29 mouse cellular contexts compared by ENCODE assay signal in the genomic region with DNA sequence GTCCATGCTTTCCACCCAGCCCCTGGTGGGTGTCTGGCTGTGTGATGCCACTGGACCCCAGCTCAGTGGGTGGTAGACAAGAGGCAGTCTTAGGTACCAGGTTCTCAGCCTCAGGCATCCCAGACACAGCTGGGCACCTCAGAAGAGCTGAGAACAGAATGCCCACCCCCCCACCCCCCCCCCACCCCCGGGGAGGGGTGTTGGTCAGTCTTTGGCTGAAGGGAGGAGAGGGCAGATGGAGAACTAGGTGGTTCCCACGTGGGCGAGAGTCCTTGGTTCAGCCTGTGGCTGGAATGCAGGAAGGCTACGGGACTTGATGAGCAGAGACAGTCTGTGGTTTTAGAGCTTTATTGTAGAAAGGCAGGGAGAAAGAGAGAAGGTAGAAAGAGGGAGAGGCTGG. TPM values are rescaled to one million over a fixed set of nuclear protein-coding genes. Genes with fewer than 3 reads are reported as not detected.
DNase-seq lines count a peak whose midpoint lies in the region; ATAC-seq and TF ChIP-seq lines count a peak whose summit lies in the region.
"Had no signal": no experiment of that assay in that cellular context is flagged by ENCODE, and none has a peak within 500 bp of the region (broad histone marks: within the 10 kb centered on the region; RNA-seq: fewer than 3 reads in every experiment).

No protein-coding gene starts in this region.

- H3K27ac ChIP-seq in hindbrain, embryonic 12.5 days: no peak overlapping the region
- H3K27ac ChIP-seq in hindbrain, embryonic 13.5 days: no peak overlapping the region
- H3K27ac ChIP-seq in lung, embryonic 16.5 days (ENCODE audit: low read length): no peak overlapping the region
- no peak overlapping the region for H3K27ac ChIP-seq in embryonic facial prominence, embryonic 13.5 days
- H3K27ac ChIP-seq in stomach, postnatal 0 days (replicated peaks): no peak overlapping the region
- H3K27ac ChIP-seq: embryonic facial prominence, embryonic 15.5 days; heart, embryonic 10.5 days; heart, embryonic 15.5 days; kidney, postnatal 0 days; limb, embryonic 13.5 days; liver, embryonic 12.5 days; midbrain, embryonic 10.5 days; neural tube, embryonic 15.5 days had no signal

- no peaks in the 10 kb centered on the region for H3K27me3 ChIP-seq in hindbrain, embryonic 12.5 days
- H3K27me3 ChIP-seq in hindbrain, embryonic 13.5 days: no peaks in the 10 kb centered on the region
- H3K27me3 ChIP-seq in lung, embryonic 16.5 days (ENCODE audit: control insufficient read depth, insufficient read depth, low read depth, low read length): no peaks in the 10 kb centered on the region
- no peaks in the 10 kb centered on the region for H3K27me3 ChIP-seq in embryonic facial prominence, embryonic 13.5 days
- H3K27me3 ChIP-seq in stomach, postnatal 0 days (ENCODE audit: control insufficient read depth, insufficient read depth, low read length): no peaks in the 10 kb centered on the region
- H3K27me3 ChIP-seq: embryonic facial prominence, embryonic 15.5 days; heart, embryonic 15.5 days; limb, embryonic 13.5 days; liver, embryonic 12.5 days; neural tube, embryonic 15.5 days had no signal

- H3K4me1 ChIP-seq in hindbrain, embryonic 12.5 days: no peaks in the 10 kb centered on the region
- no peaks in the 10 kb centered on the region for H3K4me1 ChIP-seq in hindbrain, embryonic 13.5 days (replicated peaks)
- H3K4me1 ChIP-seq in lung, embryonic 16.5 days (replicated peaks; ENCODE audit: control insufficient read depth, insufficient read depth, low read length): no peaks in the 10 kb centered on the region
- no peaks in the 10 kb centered on the region for H3K4me1 ChIP-seq in embryonic facial prominence, embryonic 13.5 days
- no peaks in the 10 kb centered on the region for H3K4me1 ChIP-seq in stomach, postnatal 0 days (replicated peaks; ENCODE audit: control insufficient read depth, insufficient read depth)
- H3K4me1 ChIP-seq: embryonic facial prominence, embryonic 15.5 days; heart, embryonic 10.5 days; heart, embryonic 15.5 days; limb, embryonic 13.5 days; liver, embryonic 12.5 days; neural tube, embryonic 15.5 days had no signal

- no peak for DNase-seq in lung, adult 18-20 months
- no peak for DNase-seq in stomach, postnatal 0 days (ENCODE audit: low spot score)
- DNase-seq in gastrocnemius, postnatal 10 days: no peak
- DNase-seq: adrenal gland, postnatal 25 days; B cell, adult 2 months; cerebellum, adult 11-12 months; cerebellum, adult 9-11 months; gastrocnemius, postnatal 14 days; heart, adult 11 months; kidney, adult 18-20 months; layer of hippocampus, adult 9-11 months; liver, postnatal 0 days; retina, postnatal 1 day; right cerebral cortex, postnatal 25 days; thymus, adult 18-20 months; thymus, postnatal 25 days had no signal

- no peak overlapping the region for H3K4me2 ChIP-seq in hindbrain, embryonic 12.5 days (replicated peaks)
- no peak overlapping the region for H3K4me2 ChIP-seq in hindbrain, embryonic 13.5 days
- H3K4me2 ChIP-seq in lung, embryonic 16.5 days (ENCODE audit: low read depth, low read length): no peak overlapping the region
- no peak overlapping the region for H3K4me2 ChIP-seq in embryonic facial prominence, embryonic 13.5 days
- H3K4me2 ChIP-seq in stomach, postnatal 0 days (replicated peaks; ENCODE audit: low read depth): no peak overlapping the region
- H3K4me2 ChIP-seq: embryonic facial prominence, embryonic 15.5 days; heart, embryonic 15.5 days; limb, embryonic 13.5 days; liver, embryonic 12.5 days; neural tube, embryonic 15.5 days had no signal

- 34% methylated on average over 4 of the region's 4 CpGs for WGBS in hindbrain, embryonic 12.5 days
- 20% methylated on average over 4 of the region's 4 CpGs for WGBS in hindbrain, embryonic 13.5 days
- 22% methylated on average over 4 of the region's 4 CpGs for WGBS in lung, embryonic 16.5 days
- WGBS in embryonic facial prominence, embryonic 13.5 days: 22% methylated on average over 4 of the region's 4 CpGs
- WGBS in stomach, postnatal 0 days: 12% methylated on average over 4 of the region's 4 CpGs

- no peak overlapping the region for H3K9ac ChIP-seq in hindbrain, embryonic 12.5 days
- no peak overlapping the region for H3K9ac ChIP-seq in hindbrain, embryonic 13.5 days
- H3K9ac ChIP-seq in lung, embryonic 16.5 days (ENCODE audit: low read length): no peak overlapping the region
- no peak overlapping the region for H3K9ac ChIP-seq in embryonic facial prominence, embryonic 13.5 days
- H3K9ac ChIP-seq in stomach, postnatal 0 days (ENCODE audit: low read length): no peak overlapping the region
- H3K9ac ChIP-seq: embryonic facial prominence, embryonic 15.5 days; heart, embryonic 15.5 days; limb, embryonic 13.5 days; liver, embryonic 12.5 days; liver, postnatal 0 days; neural tube, embryonic 15.5 days had no signal

- no peaks in the 10 kb centered on the region for H3K9me3 ChIP-seq in hindbrain, embryonic 12.5 days (replicated peaks)
- no peaks in the 10 kb centered on the region for H3K9me3 ChIP-seq in hindbrain, embryonic 13.5 days
- H3K9me3 ChIP-seq in lung, embryonic 16.5 days (ENCODE audit: control insufficient read depth, low read length): no peaks in the 10 kb centered on the region
- H3K9me3 ChIP-seq in embryonic facial prominence, embryonic 13.5 days: no peaks in the 10 kb centered on the region
- no peaks in the 10 kb centered on the region for H3K9me3 ChIP-seq in stomach, postnatal 0 days (ENCODE audit: control insufficient read depth, low read length)
- H3K9me3 ChIP-seq: embryonic facial prominence, embryonic 15.5 days; heart, embryonic 10.5 days; heart, embryonic 15.5 days; limb, embryonic 13.5 days; liver, embryonic 12.5 days; midbrain, embryonic 10.5 days; neural tube, embryonic 15.5 days had no signal

- ATAC-seq in hindbrain, embryonic 12.5 days (ENCODE audit: low FRiP score): peak; percentile 16; the same call in 1 of the 2 replicates
- no peak for ATAC-seq in hindbrain, embryonic 13.5 days (ENCODE audit: low FRiP score)
- ATAC-seq in lung, embryonic 16.5 days (ENCODE audit: low read depth): 0 out of 2 replicates have a peak, but pooled peaks have one; percentile 10
- peak; percentile 71 for ATAC-seq in embryonic facial prominence, embryonic 13.5 days (ENCODE audit: insufficient number of reproducible peaks, insufficient read depth, low FRiP score, low TSS enrichment, low read depth)
- 0 out of 2 replicates have a peak, but pooled peaks have one; percentile 12 for ATAC-seq in stomach, postnatal 0 days (ENCODE audit: low FRiP score, low TSS enrichment)
- ATAC-seq: hindbrain, embryonic 16.5 days; liver, embryonic 12.5 days; liver, postnatal 0 days had no signal

- TF ChIP-seq EP300 in stomach, postnatal 0 days (optimal IDR thresholded peaks at IDR 0.05): no peak

- H3K4me3 ChIP-seq in hindbrain, embryonic 12.5 days: no peak overlapping the region
- H3K4me3 ChIP-seq in hindbrain, embryonic 13.5 days: no peak overlapping the region
- H3K4me3 ChIP-seq in lung, embryonic 16.5 days (ENCODE audit: low read length): no peak overlapping the region
- H3K4me3 ChIP-seq in embryonic facial prominence, embryonic 13.5 days: no peak overlapping the region
- H3K4me3 ChIP-seq in stomach, postnatal 0 days (ENCODE audit: low read depth, low read length): no peak overlapping the region
- H3K4me3 ChIP-seq: embryonic facial prominence, embryonic 15.5 days; heart, embryonic 10.5 days; heart, embryonic 15.5 days; limb, embryonic 13.5 days; liver, embryonic 12.5 days; midbrain, embryonic 10.5 days; neural tube, embryonic 15.5 days had no signal

- no peaks in the 10 kb centered on the region for H3K36me3 ChIP-seq in hindbrain, embryonic 12.5 days
- no peaks in the 10 kb centered on the region for H3K36me3 ChIP-seq in hindbrain, embryonic 13.5 days
- no peaks in the 10 kb centered on the region for H3K36me3 ChIP-seq in lung, embryonic 16.5 days (ENCODE audit: control insufficient read depth, insufficient read depth, low read length)
- H3K36me3 ChIP-seq in embryonic facial prominence, embryonic 13.5 days: no peaks in the 10 kb centered on the region
- H3K36me3 ChIP-seq in stomach, postnatal 0 days (ENCODE audit: control insufficient read depth, insufficient read depth, low read length): no peaks in the 10 kb centered on the region
- H3K36me3 ChIP-seq: embryonic facial prominence, embryonic 15.5 days; heart, embryonic 10.5 days; heart, embryonic 15.5 days; limb, embryonic 13.5 days; liver, embryonic 12.5 days; midbrain, embryonic 10.5 days; neural tube, embryonic 15.5 days had no signal

- TF ChIP-seq CTCF in stomach, postnatal 0 days (IDR thresholded peaks at IDR 0.05; ENCODE audit: low read depth): no peak

RNA-seq across cellular contexts. Expression of a gene that starts 12.5 kb away (rescaled TPM):
- 74.0 and 80.3 TPM in 2 replicates for polyA plus RNA-seq in hindbrain, embryonic 12.5 days (2016; fragmentation: Nextera tagmentation; extraction: Ambion mirVana)
- 90.4 and 92.1 TPM in 2 replicates for polyA plus RNA-seq in hindbrain, embryonic 13.5 days (2015; fragmentation: Nextera tagmentation; extraction: Ambion mirVana)
- 17.2 and 21.4 TPM in 2 replicates for polyA plus RNA-seq in lung, embryonic 16.5 days (2015; fragmentation: Nextera tagmentation; extraction: Ambion mirVana)
- polyA plus RNA-seq in embryonic facial prominence, embryonic 13.5 days (2015; fragmentation: Nextera tagmentation; extraction: Ambion mirVana): 18.1 and 21.8 TPM in 2 replicates
- polyA plus RNA-seq in stomach, postnatal 0 days (2015; fragmentation: Nextera tagmentation; extraction: Ambion mirVana): 11.0 TPM in 2 replicates
- total RNA-seq in gastrocnemius, postnatal 10 days (2021): 10 to 100 TPM; 12.8 to 14.9 TPM
